Mouse (Mus musculus) kidney, embryonic 14.5 days (tissue): ENCODE results near the gene Lrrc27. TPM values are rescaled to one million over a fixed set of nuclear protein-coding genes. Genes with fewer than 3 reads are reported as not detected.
A peak's percentile ranks its signal among the peaks of the same experiment; 100 is the strongest.

Experiments
- ATAC-seq: fragments of 200-750 bp; cut with Nextera tagmentation; 2 replicates; pipeline ENCODE4 v1.8.0; 2017; ENCODE audit warnings: moderate number of reproducible peaks, mild to moderate bottlenecking, moderate TSS enrichment, moderate library complexity; ENCODE audit not compliant: low FRiP score, low TSS enrichment
- H3K27ac ChIP-seq: fragments of 300-500 bp; sonication (generic); 2 replicates; pipeline ENCODE4 v1.5.1; 2014; ENCODE audit warnings: low read depth, mild to moderate bottlenecking, low read length, moderate library complexity, mixed read lengths
- H3K27me3 ChIP-seq: fragments of 300-500 bp; sonication (generic); 2 replicates; pipeline ENCODE4 v1.6.1; 2014; ENCODE audit warnings: mild to moderate bottlenecking, low read length; ENCODE audit not compliant: control insufficient read depth, insufficient read depth
- H3K36me3 ChIP-seq: fragments of 300-500 bp; sonication (generic); 2 replicates; pipeline ENCODE4 v1.6.1; 2014; ENCODE audit warnings: low read length, mixed read lengths; ENCODE audit not compliant: control insufficient read depth, insufficient read depth
- H3K4me1 ChIP-seq: fragments of 300-500 bp; sonication (generic); 2 replicates; pipeline ENCODE4 v1.6.1; 2014; ENCODE audit warnings: low read length, mixed read lengths; ENCODE audit not compliant: control insufficient read depth, insufficient read depth
- H3K4me2 ChIP-seq: fragments of 300-500 bp; sonication (generic); replicated peaks from 2 replicates; pipeline ENCODE4 v1.6.1; 2014; ENCODE audit warnings: low read depth, mild to moderate bottlenecking, low read length
- H3K4me3 ChIP-seq: fragments of 300-500 bp; sonication (generic); 2 replicates; pipeline ENCODE4 v1.5.1; 2014; ENCODE audit warnings: mild to moderate bottlenecking, low read length
- H3K9ac ChIP-seq: fragments of 300-500 bp; sonication (generic); 2 replicates; pipeline ENCODE4 v1.6.1; 2014; ENCODE audit warnings: low read depth, mild to moderate bottlenecking, low read length, moderate library complexity
- H3K9me3 ChIP-seq: fragments of 300-500 bp; sonication (generic); 2 replicates; pipeline ENCODE4 v1.6.1; 2016; ENCODE audit warnings: low read length; ENCODE audit not compliant: control insufficient read depth
- WGBS: fragments of 180-500 bp; shearing (Covaris S2); extraction: QIAGEN DNeasy Blood & Tissue Kit; methylation state at CpG from one replicate; pipeline ENCODE4 v1.1.7; 2014; 5-methylcytosine and 5-hydroxymethylcytosine counted together
- polyA plus RNA-seq: library from polyadenylated mRNA; unstranded; fragments of >200 nt; fragmentation: Nextera tagmentation; extraction: Ambion mirVana; gene quantifications from 2 replicates; pipeline ENCODE4 v1.2.1, GENCODE M21; 2014

Lrrc27 gene
- polyA plus RNA-seq, 1 experiment from 2014 or later, result 6.6 TPM

DNA sequence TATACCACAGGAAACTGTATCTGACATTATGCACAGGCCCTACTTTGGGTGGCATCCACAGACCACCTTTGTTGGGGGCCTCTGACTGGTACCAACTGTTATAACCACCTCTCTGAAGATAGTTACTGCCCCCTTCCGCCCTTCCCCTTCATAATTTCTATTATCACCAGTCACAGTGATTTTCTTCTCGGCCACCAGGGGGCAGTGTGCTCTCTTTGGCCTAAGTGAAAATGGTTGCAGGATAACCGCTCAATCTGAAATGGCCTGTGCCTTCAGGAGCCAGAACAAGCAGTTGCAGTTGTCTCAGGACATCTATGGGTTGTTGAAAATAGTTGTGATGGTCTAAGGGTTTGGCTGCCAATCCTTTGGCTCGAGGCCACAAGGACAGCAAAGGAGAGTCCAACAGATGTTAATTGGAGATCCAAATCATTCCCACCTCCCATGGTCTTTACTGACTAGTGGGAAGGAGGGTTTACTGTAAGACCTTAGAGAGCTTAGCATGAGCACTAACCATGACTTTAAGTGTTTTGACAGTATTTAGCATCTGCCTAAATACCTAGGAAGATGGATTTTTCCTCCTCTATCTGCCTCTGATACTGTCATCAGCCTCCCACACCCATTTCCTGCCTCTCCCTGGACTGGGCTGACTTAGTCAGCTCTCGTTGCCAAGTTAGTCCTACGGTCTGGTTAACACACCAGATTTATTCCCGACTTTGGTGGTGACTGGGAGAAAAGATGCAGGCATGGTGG lies 4.6 kb upstream of the Lrrc27 start:
- Histone ChIP-seq H3K4me1 (peaks cover 9% of the 10 kb centered on the region; the same call in 1 of the 2 replicates), H3K27ac (no peak overlapping the region), H3K4me3 (no peak overlapping the region), H3K27me3 (no peaks in the 10 kb centered on the region), H3K4me2 (no peak overlapping the region), H3K36me3 (no peaks in the 10 kb centered on the region), H3K9ac (no peak overlapping the region), H3K9me3 (no peaks in the 10 kb centered on the region)
- no peak for ATAC-seq
- WGBS, result 11% methylated on average over 7 of the region's 7 CpGs

DNA sequence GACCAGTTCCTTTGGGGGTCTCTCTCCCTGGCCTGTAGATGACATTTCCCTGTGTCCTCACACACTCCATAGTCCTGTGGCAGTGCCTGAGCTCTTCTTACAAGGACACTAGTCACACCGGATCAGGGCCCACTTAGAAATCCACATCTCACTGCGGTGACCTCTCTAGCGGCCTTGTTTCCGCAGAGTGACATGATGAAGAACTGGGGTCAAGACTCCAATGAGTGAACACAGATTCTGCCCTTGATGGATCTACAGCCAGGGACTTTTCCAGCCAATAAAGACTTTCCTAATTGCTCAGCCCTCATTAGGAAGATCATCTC lies 4.1 kb upstream of the Lrrc27 start:
- H3K4me3 ChIP-seq, result no peak overlapping the region
- H3K9ac ChIP-seq, result no peak overlapping the region
- no peaks in the 10 kb centered on the region for H3K27me3 ChIP-seq
- H3K9me3 ChIP-seq, result no peaks in the 10 kb centered on the region
- no peak overlapping the region for H3K4me2 ChIP-seq
- H3K4me1 ChIP-seq, result peaks cover 12% of the 10 kb centered on the region; the same call in 1 of the 2 replicates
- H3K36me3 ChIP-seq, result no peaks in the 10 kb centered on the region
- no peak overlapping the region for H3K27ac ChIP-seq
- 39% methylated on average over 4 of the region's 4 CpGs for WGBS
- ATAC-seq, result no peak

DNA sequence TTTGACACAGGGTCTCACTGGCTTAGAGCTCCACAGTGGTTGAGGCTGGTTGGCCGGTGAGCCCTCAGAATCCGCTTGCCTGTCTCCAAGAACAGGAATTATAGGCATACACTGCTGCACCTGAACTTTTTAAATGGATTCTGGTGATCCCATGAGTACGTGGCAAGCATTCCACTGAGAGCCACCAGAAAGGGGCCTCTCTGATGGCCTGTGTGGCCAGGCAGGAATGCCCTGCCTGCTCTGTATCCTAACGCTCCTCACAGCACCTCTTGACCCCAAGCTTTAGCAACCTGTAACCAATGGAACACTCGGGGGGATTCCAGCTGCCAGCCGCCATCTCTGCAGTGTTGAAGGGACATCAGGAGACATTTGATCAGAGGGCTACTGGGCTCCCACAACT lies 1.0 kb upstream of the Lrrc27 start:
- H3K27me3 ChIP-seq, result no peaks in the 10 kb centered on the region
- 81% methylated on average over 6 of the region's 6 CpGs for WGBS
- H3K9ac ChIP-seq, result no peak overlapping the region; the same call in 1 of the 2 replicates
- H3K4me3 ChIP-seq, result no peak overlapping the region
- no peak overlapping the region for H3K27ac ChIP-seq
- H3K9me3 ChIP-seq, result no peaks in the 10 kb centered on the region
- H3K4me1 ChIP-seq, result peaks cover 16% of the 10 kb centered on the region; the same call in 1 of the 2 replicates
- ATAC-seq, result no peak
- no peaks in the 10 kb centered on the region for H3K36me3 ChIP-seq
- no peak overlapping the region for H3K4me2 ChIP-seq

DNA sequence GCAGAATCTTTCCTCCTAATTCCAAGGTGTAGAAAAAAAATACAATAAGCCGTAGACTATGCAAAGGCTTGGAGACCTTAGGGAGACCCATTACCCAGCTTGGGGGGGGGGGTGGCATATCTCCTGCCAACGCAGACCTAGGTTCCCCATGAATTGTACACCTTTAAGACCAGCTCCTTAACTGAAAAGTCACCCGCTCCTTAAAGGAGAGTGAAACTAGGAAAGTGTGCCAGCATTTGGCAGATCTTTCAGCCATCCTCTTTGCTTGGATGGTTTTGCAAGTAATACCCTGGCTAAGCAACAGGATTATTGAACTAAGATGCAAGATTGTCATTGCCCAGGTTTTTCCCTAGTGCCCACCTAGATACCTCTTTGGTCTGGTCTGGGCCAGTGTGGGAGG lies 963 bp downstream of the Lrrc27 start:
- ATAC-seq, result no peak
- H3K9me3 ChIP-seq, result no peaks in the 10 kb centered on the region
- 63% methylated on average over 3 of the region's 3 CpGs for WGBS
- H3K4me3 ChIP-seq, result peak overlapping the region; percentile 57
- peak overlapping the region; percentile 65 for H3K4me2 ChIP-seq
- H3K9ac ChIP-seq, result peak overlapping the region; percentile 56; the same call in 1 of the 2 replicates
- H3K27ac ChIP-seq, result no peak overlapping the region
- H3K27me3 ChIP-seq, result no peaks in the 10 kb centered on the region
- peaks cover 12% of the 10 kb centered on the region; the same call in 1 of the 2 replicates for H3K4me1 ChIP-seq
- no peaks in the 10 kb centered on the region for H3K36me3 ChIP-seq

DNA sequence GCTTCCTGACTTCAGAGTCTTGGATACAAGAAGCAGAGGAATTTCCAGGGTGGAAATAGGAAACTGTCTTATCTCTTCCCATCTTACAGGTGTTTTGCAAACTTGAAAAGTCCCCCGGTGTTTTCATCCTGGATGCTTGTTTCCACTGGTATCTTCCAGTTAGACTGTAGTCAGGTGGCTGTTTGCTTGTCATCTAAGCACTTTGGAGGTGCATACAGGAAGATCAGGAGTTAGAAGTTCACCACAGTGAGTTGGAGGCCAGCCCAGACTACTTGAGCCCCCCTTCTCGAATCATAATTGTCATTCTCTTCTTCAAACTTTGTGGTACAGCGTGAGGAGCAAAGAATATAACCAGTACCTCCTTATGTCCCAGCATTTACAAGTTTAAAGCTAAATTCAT lies 1.4 kb downstream of the Lrrc27 start:
- Histone ChIP-seq H3K36me3 (no peaks in the 10 kb centered on the region), H3K9me3 (no peaks in the 10 kb centered on the region), H3K27ac (no peak overlapping the region), H3K9ac (no peak overlapping the region), H3K27me3 (no peaks in the 10 kb centered on the region), H3K4me1 (peaks cover 12% of the 10 kb centered on the region), H3K4me3 (no peak overlapping the region), H3K4me2 (no peak overlapping the region)
- WGBS, result 76% methylated on average over 3 of the region's 3 CpGs
- ATAC-seq, result no peak

DNA sequence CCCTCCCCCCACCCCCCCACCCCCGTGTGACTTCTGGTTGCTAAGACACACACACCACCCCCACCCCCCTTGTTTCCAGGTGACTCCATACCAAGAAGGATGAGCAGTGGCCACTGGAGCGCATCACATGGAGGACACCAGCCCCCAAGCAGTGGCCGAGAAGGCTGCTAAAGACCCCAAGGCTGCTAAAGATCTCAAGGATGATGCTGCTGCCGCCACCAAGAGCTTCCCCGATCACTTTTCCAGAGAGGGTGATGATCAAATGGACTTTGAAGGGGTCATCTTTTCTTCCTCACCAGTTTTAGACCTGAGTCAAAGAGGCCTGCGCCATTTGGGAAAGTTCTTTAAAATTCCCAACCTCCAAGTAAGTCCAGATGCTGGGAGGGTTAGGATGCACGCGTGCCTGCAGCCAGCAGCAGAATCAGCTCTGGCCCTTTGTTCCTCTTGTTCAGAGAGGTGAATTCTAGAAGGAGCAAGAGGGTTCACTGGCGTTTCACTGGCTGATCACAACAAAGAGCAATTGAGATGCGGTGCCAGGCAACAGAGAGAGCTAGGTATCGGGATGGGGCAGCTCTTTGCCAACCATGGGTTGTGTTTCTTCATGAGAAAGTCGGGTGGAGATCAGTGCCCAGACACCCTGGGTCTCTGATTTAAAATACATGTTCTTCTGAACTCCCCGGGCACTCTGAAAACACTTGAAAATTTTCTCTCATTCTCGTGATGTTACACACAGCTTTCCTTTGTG lies 2.0 kb downstream of the Lrrc27 start:
- Histone ChIP-seq H3K27ac (no peak overlapping the region), H3K4me3 (no peak overlapping the region), H3K4me1 (peaks cover 12% of the 10 kb centered on the region), H3K27me3 (no peaks in the 10 kb centered on the region), H3K4me2 (no peak overlapping the region), H3K9ac (no peak overlapping the region), H3K36me3 (no peaks in the 10 kb centered on the region), H3K9me3 (no peaks in the 10 kb centered on the region)
- 79% methylated on average over 14 of the region's 14 CpGs for WGBS
- no peak for ATAC-seq

DNA sequence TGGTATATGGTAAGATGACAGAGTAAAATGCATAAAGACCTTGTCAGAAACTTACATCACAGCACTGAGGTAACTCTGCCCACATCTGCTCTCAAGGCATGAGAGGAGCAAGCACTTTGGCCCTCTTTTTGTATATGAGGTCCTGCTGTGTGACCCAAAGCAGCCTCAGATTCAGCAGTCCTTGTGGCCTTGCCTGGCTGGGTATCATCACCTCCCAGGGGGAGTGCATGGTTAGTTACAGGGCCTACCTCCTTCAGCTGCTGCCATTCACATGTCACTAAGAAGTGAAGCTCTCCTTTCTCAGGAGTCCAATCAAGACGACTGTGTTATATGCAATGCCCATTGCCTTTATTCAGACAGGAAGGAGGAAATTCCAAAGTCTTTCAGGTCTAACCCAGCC lies 2.7 kb downstream of the Lrrc27 start:
- Histone ChIP-seq H3K4me2 (no peak overlapping the region), H3K9me3 (no peaks in the 10 kb centered on the region), H3K36me3 (no peaks in the 10 kb centered on the region), H3K9ac (no peak overlapping the region), H3K27ac (no peak overlapping the region), H3K27me3 (no peaks in the 10 kb centered on the region), H3K4me1 (peaks cover 12% of the 10 kb centered on the region), H3K4me3 (no peak overlapping the region)
- ATAC-seq, result no peak
- 58% methylated on average over 1 of the region's 1 CpGs for whole genome bisulfite sequencing

DNA sequence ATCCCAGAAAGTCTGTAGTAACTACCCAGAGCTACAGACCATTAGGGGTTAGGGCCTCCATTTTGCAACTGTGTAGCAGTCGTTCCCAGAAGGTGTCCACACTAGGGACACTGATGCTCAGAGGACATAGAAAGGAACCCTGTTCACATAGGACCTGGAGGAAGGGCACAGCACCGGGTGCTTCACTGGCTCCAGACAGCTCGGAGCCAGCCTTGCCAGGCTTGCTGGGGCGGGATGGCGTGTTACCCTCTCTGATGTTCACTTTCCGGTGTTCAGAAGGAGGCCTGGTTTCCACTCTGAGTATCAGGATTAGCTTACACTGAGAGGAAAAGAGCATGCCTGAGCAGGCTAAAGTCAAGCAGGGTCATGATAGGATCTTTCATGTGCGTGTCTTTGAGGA lies 3.2 kb downstream of the Lrrc27 start:
- Histone ChIP-seq H3K4me3 (no peak overlapping the region), H3K27ac (no peak overlapping the region), H3K4me2 (no peak overlapping the region), H3K4me1 (peaks cover 12% of the 10 kb centered on the region), H3K27me3 (no peaks in the 10 kb centered on the region), H3K9ac (no peak overlapping the region), H3K36me3 (no peaks in the 10 kb centered on the region), H3K9me3 (no peaks in the 10 kb centered on the region)
- WGBS, result 85% methylated on average over 7 of the region's 7 CpGs
- ATAC-seq, result no peak

DNA sequence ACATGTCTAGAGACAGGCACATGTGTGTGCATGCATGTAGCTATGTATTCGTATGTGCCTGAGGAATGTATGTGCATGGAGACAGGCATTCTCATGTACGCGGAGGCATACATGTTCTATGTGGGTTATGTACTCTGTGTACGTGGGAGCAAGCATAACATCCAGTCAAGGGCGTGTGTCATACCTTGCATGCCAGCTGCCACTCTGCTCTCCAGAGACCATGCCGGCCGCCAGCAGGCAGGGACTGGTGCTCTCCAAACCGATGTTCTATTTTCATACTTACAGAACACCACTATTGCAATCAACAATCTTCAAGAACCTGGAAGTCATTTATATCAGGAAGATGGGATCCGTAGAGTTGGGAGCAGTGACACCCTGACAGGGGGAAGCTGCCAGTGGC lies 3.7 kb downstream of the Lrrc27 start:
- Histone ChIP-seq H3K4me3 (no peak overlapping the region), H3K9ac (no peak overlapping the region), H3K27me3 (no peaks in the 10 kb centered on the region), H3K27ac (no peak overlapping the region), H3K36me3 (no peaks in the 10 kb centered on the region), H3K4me1 (peaks cover 12% of the 10 kb centered on the region), H3K9me3 (no peaks in the 10 kb centered on the region), H3K4me2 (no peak overlapping the region)
- 93% methylated on average over 9 of the region's 9 CpGs for WGBS
- ATAC-seq, result no peak
